Mouse (Mus musculus) megakaryocyte, adult 5-6 weeks (primary cell): ENCODE results near the gene Olfr204. TPM values are rescaled to one million over a fixed set of nuclear protein-coding genes. Genes with fewer than 3 reads are reported as not detected.
"Not testable (repeated sequence)": the region's sequence is repeated elsewhere in the genome, so short reads cannot be mapped to it uniquely, and the experiment has no call there.

Experiments
- ATAC-seq: 2 replicates; pipeline ENCODE4 v1.8.0; 2016; ENCODE audit warnings: mild to moderate bottlenecking, inconsistent platforms; ENCODE audit not compliant: poor library complexity, severe bottlenecking
- total RNA-seq, 2 experiments: library from RNA; stranded (forward) in 1 of 2; stranded (reverse) in 1 of 2; fragments of 153-499, 151-499 nt in 1 of 2; fragments of 221-1000, 200-1000 nt in 1 of 2; gene quantifications; 2 replicates each; pipeline versions ENCODE4 v1.2.3 to v1.2.4; 2015 to 2017

The Olfr204 gene
- total RNA-seq (2015), result not detected in 2 replicates
- not detected in 2 replicates for total RNA-seq (2017)

GRCm38 (mm10) chr16:59318148-59318547 lies at the start of gene Olfr204:
Gene Olfr204, minus strand, starts transcription at chr16:59318248.
- no peak for ATAC-seq

GRCm38 (mm10) chr16:59363893-59364292 lies 45.8 kb upstream of the Olfr204 start, which contains the start of gene Olfr209:
Gene Olfr209, minus strand, starts transcription at chr16:59363993.
- ATAC-seq, result no peak

GRCm38 (mm10) chr16:59349146-59349545 lies 31.1 kb upstream of the Olfr204 start, which contains the start of gene Olfr206:
Gene Olfr206, minus strand, starts transcription at chr16:59349246.
- ATAC-seq, result no peak

GRCm38 (mm10) chr16:59331038-59331437 lies 13.0 kb upstream of the Olfr204 start, which contains the start of gene Olfr205:
Gene Olfr205, minus strand, starts transcription at chr16:59331138.
- ATAC-seq, result no peak

- ATAC-seq, result not testable (repeated sequence)
These were observed 5.2 kb upstream of the Olfr204 start for GRCm38 (mm10) chr16:59323262-59323661.

- no peak for ATAC-seq
These were observed 19.5 kb downstream of the Olfr204 start, which contains the start of gene Olfr203 for GRCm38 (mm10) chr16:59298581-59298980. Gene Olfr203, plus strand, starts transcription at chr16:59298881.

GRCm38 (mm10) chr16:59287576-59287975 lies 30.5 kb downstream of the Olfr204 start:
- ATAC-seq, result not testable (repeated sequence)

- ATAC-seq, result no peak
These were observed 31.4 kb downstream of the Olfr204 start, which contains the start of gene Olfr202 for GRCm38 (mm10) chr16:59286693-59287092. Gene Olfr202, minus strand, starts transcription at chr16:59286793.

- no peak for ATAC-seq
These were observed 34.6 kb downstream of the Olfr204 start for GRCm38 (mm10) chr16:59283476-59283875.

- ATAC-seq, result no peak
These were observed 37.5 kb downstream of the Olfr204 start for GRCm38 (mm10) chr16:59280542-59280941.

- ATAC-seq, result not testable (repeated sequence)
These were observed 45.5 kb downstream of the Olfr204 start, which contains the start of gene Olfr201 for GRCm38 (mm10) chr16:59272532-59272931. Gene Olfr201, minus strand, starts transcription at chr16:59272632.

- ATAC-seq, result not testable (repeated sequence)
These were observed 49.0 kb downstream of the Olfr204 start for GRCm38 (mm10) chr16:59269097-59269496.

Other genes with a start within 250 kb of the Olfr204 start
- gene Olfr190, start 240.2 kb downstream of the Olfr204 start, total RNA-seq (2015), result not detected in 2 replicates
- not detected in 2 replicates for gene Olfr190, start 240.2 kb downstream of the Olfr204 start, total RNA-seq (2017)
- not detected in 2 replicates for gene Olfr191, start 228.4 kb downstream of the Olfr204 start, total RNA-seq (2015)
- gene Olfr191, start 228.4 kb downstream of the Olfr204 start, total RNA-seq (2017), result not detected in 2 replicates
- gene Olfr193, start 206.4 kb downstream of the Olfr204 start, total RNA-seq (2015), result not detected in 2 replicates
- not detected in 2 replicates for gene Olfr193, start 206.4 kb downstream of the Olfr204 start, total RNA-seq (2017)
- not detected in 2 replicates for gene Olfr194, start 197.2 kb downstream of the Olfr204 start, total RNA-seq (2015)
- not detected in 2 replicates for gene Olfr194, start 197.2 kb downstream of the Olfr204 start, total RNA-seq (2017)
- gene Olfr195, start 171.2 kb downstream of the Olfr204 start, total RNA-seq (2015), result not detected in 2 replicates
- not detected in 2 replicates for gene Olfr195, start 171.2 kb downstream of the Olfr204 start, total RNA-seq (2017)
- gene Olfr196, start 147.8 kb downstream of the Olfr204 start, total RNA-seq (2015), result not detected in 2 replicates
- not detected in 2 replicates for gene Olfr196, start 147.8 kb downstream of the Olfr204 start, total RNA-seq (2017)
- not detected in 2 replicates for gene Olfr198, start 114.7 kb downstream of the Olfr204 start, total RNA-seq (2015)
- not detected in 2 replicates for gene Olfr198, start 114.7 kb downstream of the Olfr204 start, total RNA-seq (2017)
- gene Olfr199, start 98.5 kb downstream of the Olfr204 start, total RNA-seq (2015), result not detected in 2 replicates
- gene Olfr199, start 98.5 kb downstream of the Olfr204 start, total RNA-seq (2017), result not detected in 2 replicates
- not detected in 2 replicates for gene Olfr201, start 45.6 kb downstream of the Olfr204 start, total RNA-seq (2015)
- not detected in 2 replicates for gene Olfr201, start 45.6 kb downstream of the Olfr204 start, total RNA-seq (2017)
- gene Olfr202, start 31.5 kb downstream of the Olfr204 start, total RNA-seq (2015), result not detected in 2 replicates
- gene Olfr202, start 31.5 kb downstream of the Olfr204 start, total RNA-seq (2017), result not detected in 2 replicates
- gene Olfr203, start 19.4 kb downstream of the Olfr204 start, total RNA-seq (2015), result not detected in 2 replicates
- gene Olfr203, start 19.4 kb downstream of the Olfr204 start, total RNA-seq (2017), result not detected in 2 replicates
- not detected in 2 replicates for gene Olfr205, start 12.9 kb upstream of the Olfr204 start, total RNA-seq (2015)
- not detected in 2 replicates for gene Olfr205, start 12.9 kb upstream of the Olfr204 start, total RNA-seq (2017)
- not detected in 2 replicates for gene Olfr206, start 31.0 kb upstream of the Olfr204 start, total RNA-seq (2015)
- not detected in 2 replicates for gene Olfr206, start 31.0 kb upstream of the Olfr204 start, total RNA-seq (2017)
- not detected in 2 replicates for gene Olfr209, start 45.7 kb upstream of the Olfr204 start, total RNA-seq (2015)
- not detected in 2 replicates for gene Olfr209, start 45.7 kb upstream of the Olfr204 start, total RNA-seq (2017)
- not detected in 2 replicates for gene Gabrr3, start 89.1 kb upstream of the Olfr204 start, total RNA-seq (2015)
- gene Gabrr3, start 89.1 kb upstream of the Olfr204 start, total RNA-seq (2017), result not detected in 2 replicates
- 25.3 and 28.4 TPM in 2 replicates for gene Riox2, start 153.5 kb upstream of the Olfr204 start, total RNA-seq (2015)
- gene Riox2, start 153.5 kb upstream of the Olfr204 start, total RNA-seq (2017), result 32.2 and 54.4 TPM in 2 replicates